Mouse (Mus musculus): ENCODE results near the gene Psmb4. TPM values are rescaled to one million over a fixed set of nuclear protein-coding genes. Genes with fewer than 3 reads are reported as not detected.
A peak's percentile ranks its signal among the peaks of the same experiment; 100 is the strongest.
"Not testable (repeated sequence)": the region's sequence is repeated elsewhere in the genome, so short reads cannot be mapped to it uniquely, and the experiment has no call there.

The Psmb4 gene
- polyA plus RNA-seq (2015; fragmentation: Nextera tagmentation; extraction: Ambion mirVana), result 322 and 353 TPM in 2 replicates

GRCm38 (mm10) chr3:94886316-94887224, at the start of gene Psmb4:
Psmb4 (minus strand) TSS chr3:94886961.
- Histone ChIP-seq H3K4me2 (ENCODE audit: low read length) (peak within 1 kb of the TSS; percentile 96), H3K9ac (ENCODE audit: low read depth, low read length) (peak within 1 kb of the TSS; percentile 96), H3K4me1 (ENCODE audit: control insufficient read depth, insufficient read depth, low read length) (peaks cover 11% of the 10 kb centered on the region), H3K36me3 (ENCODE audit: control insufficient read depth, insufficient read depth, low read length) (peaks cover 12% of the 10 kb centered on the region), H3K27ac (ENCODE audit: low read length) (peak within 1 kb of the TSS; percentile 88), H3K9me3 (replicated peaks; ENCODE audit: control insufficient read depth, low read length, poor library complexity, severe bottlenecking) (no peaks in the 10 kb centered on the region), H3K27me3 (ENCODE audit: control insufficient read depth, insufficient read depth, low read depth, low read length) (no peaks in the 10 kb centered on the region), H3K4me3 (ENCODE audit: low read depth, low read length) (peak within 1 kb of the TSS; percentile 94)
- peak; percentile 92 for ATAC-seq
- WGBS, result under 1% methylated on average over 61 of the region's 61 CpGs

- H3K4me3 ChIP-seq (ENCODE audit: low read depth, low read length); H3K9ac ChIP-seq (ENCODE audit: low read depth, low read length); ATAC-seq; H3K4me1 ChIP-seq (ENCODE audit: control insufficient read depth, insufficient read depth, low read length); H3K27me3 ChIP-seq (ENCODE audit: control insufficient read depth, insufficient read depth, low read depth, low read length); H3K27ac ChIP-seq (ENCODE audit: low read length); H3K36me3 ChIP-seq (ENCODE audit: control insufficient read depth, insufficient read depth, low read length); H3K4me2 ChIP-seq (ENCODE audit: low read length); H3K9me3 ChIP-seq (replicated peaks; ENCODE audit: control insufficient read depth, low read length, poor library complexity, severe bottlenecking): not testable (repeated sequence)
- WGBS, result 83% methylated on average over 5 of the region's 5 CpGs
These were observed 49.4 kb upstream of the Psmb4 start for GRCm38 (mm10) chr3:94936147-94936546.

- H3K4me1 ChIP-seq (ENCODE audit: control insufficient read depth, insufficient read depth, low read length); H3K27me3 ChIP-seq (ENCODE audit: control insufficient read depth, insufficient read depth, low read depth, low read length); H3K9me3 ChIP-seq (replicated peaks; ENCODE audit: control insufficient read depth, low read length, poor library complexity, severe bottlenecking); ATAC-seq; H3K9ac ChIP-seq (ENCODE audit: low read depth, low read length); H3K4me2 ChIP-seq (ENCODE audit: low read length); H3K27ac ChIP-seq (ENCODE audit: low read length); H3K4me3 ChIP-seq (ENCODE audit: low read depth, low read length); H3K36me3 ChIP-seq (ENCODE audit: control insufficient read depth, insufficient read depth, low read length): not testable (repeated sequence)
- WGBS, result 86% methylated on average over 3 of the region's 3 CpGs
These were observed 48.6 kb upstream of the Psmb4 start for GRCm38 (mm10) chr3:94935332-94935731.

GRCm38 (mm10) chr3:94934564-94934963, 47.8 kb upstream of the Psmb4 start:
- H3K36me3 ChIP-seq (ENCODE audit: control insufficient read depth, insufficient read depth, low read length); H3K4me1 ChIP-seq (ENCODE audit: control insufficient read depth, insufficient read depth, low read length); ATAC-seq; H3K4me3 ChIP-seq (ENCODE audit: low read depth, low read length); H3K9me3 ChIP-seq (replicated peaks; ENCODE audit: control insufficient read depth, low read length, poor library complexity, severe bottlenecking); H3K27me3 ChIP-seq (ENCODE audit: control insufficient read depth, insufficient read depth, low read depth, low read length); H3K9ac ChIP-seq (ENCODE audit: low read depth, low read length); H3K4me2 ChIP-seq (ENCODE audit: low read length); H3K27ac ChIP-seq (ENCODE audit: low read length): not testable (repeated sequence)
- WGBS, result 98% methylated on average over 3 of the region's 3 CpGs

- not testable (repeated sequence) for H3K4me1 ChIP-seq (ENCODE audit: control insufficient read depth, insufficient read depth, low read length); H3K9ac ChIP-seq (ENCODE audit: low read depth, low read length); H3K27me3 ChIP-seq (ENCODE audit: control insufficient read depth, insufficient read depth, low read depth, low read length); ATAC-seq; H3K4me3 ChIP-seq (ENCODE audit: low read depth, low read length); H3K4me2 ChIP-seq (ENCODE audit: low read length); H3K36me3 ChIP-seq (ENCODE audit: control insufficient read depth, insufficient read depth, low read length); H3K9me3 ChIP-seq (replicated peaks; ENCODE audit: control insufficient read depth, low read length, poor library complexity, severe bottlenecking); H3K27ac ChIP-seq (ENCODE audit: low read length)
- whole genome bisulfite sequencing, result no CpG with 5 or more reads among the region's 2 CpGs
These were observed 46.8 kb upstream of the Psmb4 start for GRCm38 (mm10) chr3:94933604-94934003.

GRCm38 (mm10) chr3:94932809-94933564, 46.2 kb upstream of the Psmb4 start, which contains the start of gene Selenbp1:
Selenbp1 (plus strand) TSS chr3:94933056.
- no peaks in the 10 kb centered on the region for H3K9me3 ChIP-seq (replicated peaks; ENCODE audit: control insufficient read depth, low read length, poor library complexity, severe bottlenecking)
- H3K4me2 ChIP-seq (ENCODE audit: low read length), result peak within 1 kb of the TSS; percentile 47
- 33% methylated on average over 16 of the region's 16 CpGs for WGBS
- H3K4me1 ChIP-seq (ENCODE audit: control insufficient read depth, insufficient read depth, low read length), result peaks cover 2% of the 10 kb centered on the region; the same call in 1 of the 2 replicates
- no peak within 1 kb of the TSS for H3K9ac ChIP-seq (ENCODE audit: low read depth, low read length)
- no peaks in the 10 kb centered on the region for H3K27me3 ChIP-seq (ENCODE audit: control insufficient read depth, insufficient read depth, low read depth, low read length)
- peak; percentile 72 for ATAC-seq
- H3K27ac ChIP-seq (ENCODE audit: low read length), result peak within 1 kb of the TSS; percentile 47; the same call in 1 of the 2 replicates
- H3K4me3 ChIP-seq (ENCODE audit: low read depth, low read length), result peak within 1 kb of the TSS; percentile 20
- no peaks in the 10 kb centered on the region for H3K36me3 ChIP-seq (ENCODE audit: control insufficient read depth, insufficient read depth, low read length)

- H3K27ac ChIP-seq (ENCODE audit: low read length); H3K9me3 ChIP-seq (replicated peaks; ENCODE audit: control insufficient read depth, low read length, poor library complexity, severe bottlenecking); H3K4me1 ChIP-seq (ENCODE audit: control insufficient read depth, insufficient read depth, low read length); H3K4me3 ChIP-seq (ENCODE audit: low read depth, low read length); H3K36me3 ChIP-seq (ENCODE audit: control insufficient read depth, insufficient read depth, low read length); ATAC-seq; H3K27me3 ChIP-seq (ENCODE audit: control insufficient read depth, insufficient read depth, low read depth, low read length); H3K4me2 ChIP-seq (ENCODE audit: low read length); H3K9ac ChIP-seq (ENCODE audit: low read depth, low read length): not testable (repeated sequence)
- WGBS, result 68% methylated on average over 2 of the region's 2 CpGs
These were observed 45.5 kb upstream of the Psmb4 start for GRCm38 (mm10) chr3:94932279-94932678.

GRCm38 (mm10) chr3:94931427-94932082, 44.8 kb upstream of the Psmb4 start:
- ATAC-seq; H3K4me1 ChIP-seq (ENCODE audit: control insufficient read depth, insufficient read depth, low read length); H3K9ac ChIP-seq (ENCODE audit: low read depth, low read length); H3K27ac ChIP-seq (ENCODE audit: low read length); H3K9me3 ChIP-seq (replicated peaks; ENCODE audit: control insufficient read depth, low read length, poor library complexity, severe bottlenecking); H3K4me2 ChIP-seq (ENCODE audit: low read length); H3K36me3 ChIP-seq (ENCODE audit: control insufficient read depth, insufficient read depth, low read length); H3K27me3 ChIP-seq (ENCODE audit: control insufficient read depth, insufficient read depth, low read depth, low read length); H3K4me3 ChIP-seq (ENCODE audit: low read depth, low read length): not testable (repeated sequence)
- 75% methylated on average over 10 of the region's 10 CpGs for WGBS

Data from midbrain, embryonic 16.5 days (tissue).